Mouse (Mus musculus) cerebellum, adult 9-10 months (tissue): ENCODE measurements around the gene Mcrip2.
A peak's percentile ranks its signal among the peaks of the same experiment; 100 is the strongest.

Source experiments
- DNase-seq: peaks from one replicate; pipeline ENCODE4 v3.0.0; 2022

The Mcrip2 gene

DNA sequence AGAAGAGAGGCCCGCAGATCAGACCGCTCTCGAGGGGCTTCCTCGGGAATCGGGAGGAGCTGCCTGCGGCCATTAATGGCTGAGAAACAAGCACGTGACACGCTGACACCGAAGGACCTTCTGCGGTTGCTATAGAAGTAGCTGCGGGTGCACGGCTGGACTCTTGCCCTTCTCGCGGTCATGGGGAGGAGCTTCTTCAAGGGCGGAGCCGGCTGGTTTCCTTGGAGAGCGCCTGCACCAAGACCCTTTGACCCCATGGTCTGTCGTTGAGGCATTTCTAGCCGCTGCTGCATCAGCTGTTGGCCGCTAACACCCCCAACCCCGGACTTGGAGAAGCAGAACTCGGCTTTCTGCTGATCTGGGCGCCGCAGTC lies 35.3 kb downstream of the Mcrip2 start, which contains the start of gene Stub1:
Gene Stub1 (minus strand): TSS at position 114 of the 373 bp plus-strand sequence.
- DNase-seq, result no peak

GRCm38 (mm10) chr17:25832436-25833290 lies 35.9 kb downstream of the Mcrip2 start:
- peak; percentile 99 for DNase-seq

DNA sequence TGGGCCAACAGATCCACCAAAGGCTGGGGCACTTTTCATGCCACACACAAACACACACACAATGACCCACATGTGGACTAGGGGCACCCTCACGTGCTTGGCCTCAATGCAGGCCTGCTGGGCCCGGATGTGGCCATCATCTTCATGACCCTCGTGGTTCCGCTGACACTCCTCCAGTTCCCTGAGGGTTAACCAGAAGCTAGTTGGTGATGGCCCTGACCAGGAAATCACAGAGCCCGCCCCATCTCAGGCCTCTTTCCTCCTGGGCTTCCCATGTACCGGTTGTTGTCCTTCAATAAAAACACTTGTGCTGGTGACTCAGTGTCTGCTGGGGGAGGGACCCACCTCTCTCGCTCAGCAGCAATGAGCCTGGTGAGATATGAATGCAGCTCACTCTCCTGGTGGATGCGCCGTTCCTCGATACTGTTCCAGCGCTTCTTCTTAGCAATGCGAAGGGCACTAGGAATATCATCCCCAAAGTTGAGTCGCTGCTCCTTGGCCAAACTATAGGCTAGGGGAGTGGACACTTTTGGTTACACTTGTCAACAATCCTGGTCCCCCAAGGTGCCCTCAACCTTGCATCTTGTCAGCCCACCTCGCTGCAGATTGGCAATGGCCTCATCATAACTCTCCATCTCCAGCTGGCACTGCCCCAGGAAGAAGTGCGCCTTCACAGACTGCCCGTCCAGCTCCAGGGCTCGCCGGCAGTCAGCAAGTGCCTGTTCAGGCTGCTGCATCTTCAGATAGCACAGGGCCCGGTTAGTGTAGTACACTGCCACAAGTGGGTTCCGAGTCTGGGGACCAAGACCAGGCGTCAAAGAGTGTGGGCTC lies 36.9 kb downstream of the Mcrip2 start:
- peak; percentile 77 for DNase-seq

GRCm38 (mm10) chr17:25830806-25831431 lies 37.6 kb downstream of the Mcrip2 start:
- peak; percentile 53 for DNase-seq

GRCm38 (mm10) chr17:25830200-25830753 lies 38.3 kb downstream of the Mcrip2 start:
- peak; percentile 57 for DNase-seq

GRCm38 (mm10) chr17:25829558-25830017 lies 39.0 kb downstream of the Mcrip2 start:
- DNase-seq, result peak; percentile 62

DNA sequence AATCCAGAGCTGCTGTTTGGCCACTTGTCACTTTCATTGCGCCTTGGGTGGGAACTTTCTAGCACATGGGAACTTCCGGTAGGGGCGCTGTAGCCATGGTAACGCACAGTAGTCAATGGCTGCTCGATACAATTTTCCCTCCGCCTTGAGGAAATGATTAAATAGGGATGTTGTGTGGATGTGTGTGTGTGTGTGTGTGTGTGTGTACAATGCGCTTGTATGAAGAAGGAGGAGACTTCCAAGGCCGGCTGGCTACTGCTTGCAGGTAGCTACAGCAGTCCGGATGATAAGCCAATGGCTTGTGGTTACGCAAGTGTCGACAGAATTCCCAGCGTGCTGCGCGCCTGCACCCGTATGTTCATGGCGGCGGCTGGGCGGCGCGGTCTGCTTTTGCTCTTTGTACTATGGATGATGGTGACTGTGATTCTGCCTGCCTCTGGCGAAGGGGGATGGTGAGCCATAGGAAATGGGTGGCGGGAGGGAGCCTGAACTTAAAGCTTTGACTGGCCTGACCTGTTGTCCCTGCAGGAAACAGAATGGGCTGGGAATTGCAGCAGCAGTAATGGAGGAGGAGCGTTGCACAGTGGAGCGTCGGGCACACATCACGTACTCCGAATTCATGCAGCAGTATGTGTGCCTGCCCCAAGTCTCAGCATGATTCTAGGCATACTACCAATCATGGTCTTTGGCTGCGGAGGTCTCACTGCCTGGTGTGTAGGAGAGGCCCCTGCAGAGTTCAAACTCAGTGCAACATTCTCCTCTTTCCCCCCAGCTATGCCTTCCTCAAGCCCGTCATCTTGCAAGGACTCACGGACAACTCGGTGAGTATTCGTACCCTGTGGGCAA lies 39.6 kb downstream of the Mcrip2 start, which contains the start of gene Jmjd8:
Gene Jmjd8 (plus strand): TSS at position 156 of the 846 bp plus-strand sequence.
- DNase-seq, result peak; percentile 85

- no peak for DNase-seq
Observed at GRCm38 (mm10) chr17:25828223-25828594, 40.4 kb downstream of the Mcrip2 start.

- DNase-seq, result no peak
Observed at GRCm38 (mm10) chr17:25827546-25828222, 40.9 kb downstream of the Mcrip2 start.

DNA sequence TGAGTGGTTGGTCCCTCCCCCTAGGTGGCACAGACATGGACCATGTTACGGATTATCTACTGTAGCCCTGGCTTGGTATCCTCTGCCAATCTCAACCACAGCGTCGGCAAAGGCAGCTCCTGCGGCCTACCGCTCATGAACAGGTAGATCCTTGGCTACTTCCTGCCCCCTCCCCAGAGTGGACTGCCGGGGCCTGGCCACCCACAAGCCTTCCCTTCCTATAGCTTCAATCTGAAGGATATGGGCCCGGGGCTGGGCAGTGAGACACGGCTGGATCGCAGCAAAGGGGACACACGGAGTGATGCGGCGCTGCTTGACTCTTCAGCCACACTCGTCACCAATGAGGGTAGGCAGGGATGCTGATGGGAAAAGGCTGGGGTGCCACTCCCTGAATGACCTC lies 41.6 kb downstream of the Mcrip2 start:
- DNase-seq, result no peak

DNA sequence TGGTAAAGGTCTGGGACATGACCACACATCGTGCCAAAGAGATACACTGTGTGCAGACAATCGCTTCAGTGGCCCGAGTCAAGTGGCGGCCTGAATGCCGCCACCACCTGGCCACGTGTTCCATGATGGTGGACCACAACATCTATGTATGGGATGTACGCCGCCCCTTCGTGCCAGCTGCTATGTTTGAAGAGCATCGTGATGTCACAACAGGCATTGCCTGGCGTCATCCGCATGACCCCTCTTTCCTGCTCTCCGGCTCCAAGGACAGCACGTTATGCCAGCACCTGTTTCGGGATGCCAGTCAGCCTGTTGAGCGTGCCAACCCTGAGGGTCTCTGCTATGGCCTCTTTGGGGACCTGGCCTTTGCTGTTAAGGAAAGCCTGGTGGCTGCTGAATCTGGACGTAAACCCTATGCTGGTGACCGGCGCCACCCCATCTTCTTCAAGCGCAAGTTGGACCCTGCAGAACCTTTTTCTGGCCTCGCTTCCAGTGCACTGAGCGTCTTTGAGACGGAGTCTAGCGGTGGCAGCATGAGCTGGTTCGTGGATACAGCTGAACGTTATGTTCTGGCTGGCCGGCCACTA lies 42.5 kb downstream of the Mcrip2 start:
- DNase-seq, result no peak

DNA sequence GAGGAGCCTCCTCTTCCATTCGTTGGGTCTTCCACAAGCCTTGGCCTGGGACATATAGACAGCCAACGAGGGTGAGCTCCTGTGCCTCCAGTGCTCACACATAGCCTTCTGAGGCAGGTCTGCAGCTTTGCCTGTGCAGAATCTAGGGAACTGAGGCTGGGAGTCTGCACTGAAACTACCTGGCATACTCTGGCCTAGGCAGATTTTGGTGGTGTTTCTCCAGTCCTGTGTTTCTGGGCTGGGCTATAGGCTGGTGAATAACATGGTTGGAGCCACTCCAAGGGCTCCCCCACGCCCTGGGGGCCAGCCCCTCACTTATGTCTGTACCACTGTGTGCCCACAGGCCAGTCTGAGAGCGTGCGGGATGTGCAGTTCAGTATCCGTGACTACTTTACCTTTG lies 43.3 kb downstream of the Mcrip2 start:
- no peak for DNase-seq

- no peak for DNase-seq
Observed at GRCm38 (mm10) chr17:25824362-25825142, 44.0 kb downstream of the Mcrip2 start.

DNA sequence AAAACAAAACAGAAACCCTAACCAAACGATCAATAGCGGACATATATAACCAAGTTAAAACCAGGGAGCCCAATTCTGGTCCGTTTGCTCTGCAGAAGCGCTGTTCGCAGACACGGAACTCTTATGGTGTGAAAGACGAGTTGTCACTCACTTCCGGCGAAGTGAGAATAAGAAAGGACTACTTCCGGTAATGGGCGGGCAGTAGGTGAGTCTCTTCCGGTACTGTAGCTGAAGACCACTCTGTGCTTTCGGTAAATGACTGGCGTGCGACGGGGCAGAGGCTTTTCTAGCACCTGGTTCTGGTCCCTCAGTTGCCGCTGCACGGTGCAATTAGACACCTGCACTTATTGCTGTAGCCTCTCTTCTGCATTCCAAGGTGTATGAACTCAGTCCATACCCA lies 45.1 kb downstream of the Mcrip2 start, which contains the start of gene Wdr24:
Gene Wdr24 (plus strand): TSS at position 176 of the 400 bp plus-strand sequence.
- peak; percentile 88 for DNase-seq

GRCm38 (mm10) chr17:25818851-25819780 lies 49.4 kb downstream of the Mcrip2 start:
- DNase-seq, result no peak

- DNase-seq, result no peak
Observed at GRCm38 (mm10) chr17:25817662-25818061, 50.9 kb downstream of the Mcrip2 start.
